Comparison of ENCODE assay signal across 14 mouse cellular contexts in genomic region chr17:26705463-26706359, GRCm38 (mm10). TPM values are rescaled to one million over a fixed set of nuclear protein-coding genes. Genes with fewer than 3 reads are reported as not detected.
DNase-seq lines count a peak whose midpoint lies in the region; ATAC-seq and TF ChIP-seq lines count a peak whose summit lies in the region.
"Had no signal": no experiment of that assay in that cellular context is flagged by ENCODE, and none has a peak within 500 bp of the region (broad histone marks: within the 10 kb centered on the region; RNA-seq: fewer than 3 reads in every experiment).

No protein-coding gene starts in this region.

- H3K27ac ChIP-seq in heart, embryonic 13.5 days (replicated peaks), result peak overlapping the region; percentile 55
- no peak overlapping the region for H3K27ac ChIP-seq in midbrain, postnatal 0 days (ENCODE audit: low read depth, low read length)
- no peak overlapping the region for H3K27ac ChIP-seq in midbrain, embryonic 16.5 days (ENCODE audit: low read length)
- H3K27ac ChIP-seq in neural tube, embryonic 15.5 days (replicated peaks), result peak overlapping the region; percentile 56
- H3K27ac ChIP-seq: forebrain, embryonic 12.5 days had no signal

- TF ChIP-seq CTCF in midbrain, postnatal 0 days (IDR thresholded peaks at IDR 0.05), result no peak

- 49% methylated on average over 11 of the region's 11 CpGs for WGBS in heart, embryonic 13.5 days
- 72% methylated on average over 11 of the region's 11 CpGs for WGBS in midbrain, postnatal 0 days
- WGBS in midbrain, embryonic 16.5 days, result 80% methylated on average over 11 of the region's 11 CpGs
- 74% methylated on average over 11 of the region's 11 CpGs for WGBS in neural tube, embryonic 15.5 days

- H3K4me2 ChIP-seq in heart, embryonic 13.5 days, result no peak overlapping the region
- H3K4me2 ChIP-seq in midbrain, postnatal 0 days (ENCODE audit: low read depth, low read length, poor library complexity, severe bottlenecking), result no peak overlapping the region
- H3K4me2 ChIP-seq in midbrain, embryonic 16.5 days (ENCODE audit: low read length), result no peak overlapping the region
- H3K4me2 ChIP-seq in neural tube, embryonic 15.5 days, result no peak overlapping the region
- H3K4me2 ChIP-seq: forebrain, embryonic 12.5 days had no signal

- no peak for ATAC-seq in heart, embryonic 13.5 days (ENCODE audit: extremely low read depth, insufficient number of reproducible peaks, low FRiP score, low TSS enrichment)
- no peak for ATAC-seq in midbrain, postnatal 0 days (ENCODE audit: low FRiP score)
- no peak for ATAC-seq in midbrain, embryonic 16.5 days
- ATAC-seq in neural tube, embryonic 15.5 days (ENCODE audit: low FRiP score), result no peak
- ATAC-seq: CD4-positive, CD25-positive, alpha-beta regulatory T cell, adult 4 months had no signal

- H3K4me3 ChIP-seq in heart, embryonic 13.5 days, result no peak overlapping the region
- no peak overlapping the region for H3K4me3 ChIP-seq in midbrain, postnatal 0 days (ENCODE audit: low read depth, low read length)
- H3K4me3 ChIP-seq in midbrain, embryonic 16.5 days (ENCODE audit: low read depth, low read length), result no peak overlapping the region
- no peak overlapping the region for H3K4me3 ChIP-seq in neural tube, embryonic 15.5 days (replicated peaks)
- H3K4me3 ChIP-seq: forebrain, embryonic 12.5 days had no signal

- H3K9ac ChIP-seq in heart, embryonic 13.5 days, result no peak overlapping the region
- H3K9ac ChIP-seq in midbrain, postnatal 0 days (replicated peaks; ENCODE audit: low read length, poor library complexity, severe bottlenecking), result no peak overlapping the region
- no peak overlapping the region for H3K9ac ChIP-seq in midbrain, embryonic 16.5 days (ENCODE audit: low read depth, low read length)
- no peak overlapping the region for H3K9ac ChIP-seq in neural tube, embryonic 15.5 days (replicated peaks)
- H3K9ac ChIP-seq: forebrain, embryonic 12.5 days had no signal

- peaks cover 16% of the 10 kb centered on the region for H3K36me3 ChIP-seq in heart, embryonic 13.5 days
- peaks cover 5% of the 10 kb centered on the region; the same call in 1 of the 2 replicates for H3K36me3 ChIP-seq in midbrain, postnatal 0 days (ENCODE audit: insufficient read depth, low read length)
- no peaks in the 10 kb centered on the region for H3K36me3 ChIP-seq in midbrain, embryonic 16.5 days (ENCODE audit: control insufficient read depth, insufficient read depth, low read length)
- peaks cover 12% of the 10 kb centered on the region for H3K36me3 ChIP-seq in neural tube, embryonic 15.5 days

- DNase-seq in heart, postnatal 14 days, result no peak
- peak; percentile 31 for DNase-seq in midbrain, postnatal 0 days (ENCODE audit: low spot score)
- peak; percentile 29 for DNase-seq in liver
- DNase-seq in thymus, postnatal 10 days (ENCODE audit: low spot score in 2 of 2), result no peak
- DNase-seq: cerebellum, adult 11-12 months; gastrocnemius, postnatal 10 days; kidney, adult 18-20 months; lung, adult 18-20 months; thymus, postnatal 36 days had no signal

- intact Hi-C loops in heart, postnatal 14 days (cut with DNase I), result no loop called here

- no peaks in the 10 kb centered on the region for H3K9me3 ChIP-seq in heart, embryonic 13.5 days
- H3K9me3 ChIP-seq in midbrain, postnatal 0 days (ENCODE audit: low read length), result no peaks in the 10 kb centered on the region
- H3K9me3 ChIP-seq in midbrain, embryonic 16.5 days (replicated peaks; ENCODE audit: control insufficient read depth, low read length, poor library complexity, severe bottlenecking), result no peaks in the 10 kb centered on the region
- no peaks in the 10 kb centered on the region for H3K9me3 ChIP-seq in neural tube, embryonic 15.5 days (replicated peaks)
- H3K9me3 ChIP-seq: forebrain, embryonic 12.5 days had no signal

- no peaks in the 10 kb centered on the region for H3K27me3 ChIP-seq in heart, embryonic 13.5 days (replicated peaks)
- no peaks in the 10 kb centered on the region for H3K27me3 ChIP-seq in midbrain, postnatal 0 days (ENCODE audit: insufficient read depth, low read length)
- no peaks in the 10 kb centered on the region for H3K27me3 ChIP-seq in midbrain, embryonic 16.5 days (ENCODE audit: control insufficient read depth, insufficient read depth, low read depth, low read length)
- H3K27me3 ChIP-seq in neural tube, embryonic 15.5 days (replicated peaks), result no peaks in the 10 kb centered on the region
- H3K27me3 ChIP-seq: forebrain, embryonic 12.5 days had no signal

- peaks cover 64% of the 10 kb centered on the region for H3K4me1 ChIP-seq in heart, embryonic 13.5 days
- H3K4me1 ChIP-seq in midbrain, postnatal 0 days (ENCODE audit: insufficient read depth, low read length), result no peaks in the 10 kb centered on the region
- H3K4me1 ChIP-seq in midbrain, embryonic 16.5 days (ENCODE audit: control insufficient read depth, insufficient read depth, low read length), result 0 out of 2 replicates have a peak, but pooled peaks cover 2% of the 10 kb centered on the region
- H3K4me1 ChIP-seq in neural tube, embryonic 15.5 days, result peaks cover 23% of the 10 kb centered on the region

RNA-seq across cellular contexts. Expression of gene Crebrf, which starts 9.7 kb away (rescaled TPM):
- polyA plus RNA-seq in heart, embryonic 13.5 days (2015; fragmentation: Nextera tagmentation; extraction: Ambion mirVana), result 9.4 and 10.2 TPM in 2 replicates
- total RNA-seq in heart, postnatal 14 days (2021), result 10 to 100 TPM; 44.5 to 49.6 TPM
- 18.5 and 28.0 TPM in 2 replicates for total RNA-seq in midbrain, postnatal 0 days (2014; rRNA removed)
- 10.2 and 11.5 TPM in 2 replicates for polyA plus RNA-seq in midbrain, postnatal 0 days (2015; fragmentation: Nextera tagmentation; extraction: Ambion mirVana)
- 9.7 and 11.0 TPM in 2 replicates for polyA plus RNA-seq in midbrain, embryonic 16.5 days (2015; fragmentation: Nextera tagmentation; extraction: Ambion mirVana)
- 10.4 and 11.4 TPM in 2 replicates for polyA plus RNA-seq in neural tube, embryonic 15.5 days (2015; fragmentation: Nextera tagmentation; extraction: Ambion mirVana)

RNA-seq across cellular contexts. Expression of gene Atp6v0e, which starts 42.7 kb away (rescaled TPM):
- 187 and 228 TPM in 2 replicates for polyA plus RNA-seq in heart, embryonic 13.5 days (2015; fragmentation: Nextera tagmentation; extraction: Ambion mirVana)
- 10 to 100 TPM; 68.1 to 71.3 TPM for total RNA-seq in heart, postnatal 14 days (2021)
- total RNA-seq in midbrain, postnatal 0 days (2014; rRNA removed), result 45.0 and 85.3 TPM in 2 replicates
- polyA plus RNA-seq in midbrain, postnatal 0 days (2015; fragmentation: Nextera tagmentation; extraction: Ambion mirVana), result 80.6 and 86.8 TPM in 2 replicates
- 77.2 and 83.0 TPM in 2 replicates for polyA plus RNA-seq in midbrain, embryonic 16.5 days (2015; fragmentation: Nextera tagmentation; extraction: Ambion mirVana)
- polyA plus RNA-seq in neural tube, embryonic 15.5 days (2015; fragmentation: Nextera tagmentation; extraction: Ambion mirVana), result 85.8 and 114 TPM in 2 replicates

Comparison
In these comparisons a context has a peak if more than half of its experiments do, and no peak if none do; other contexts are left out.
1. H3K27ac ChIP-seq: peak in heart, embryonic 13.5 days (single experiment) and neural tube, embryonic 15.5 days (single experiment); none in midbrain, postnatal 0 days (single experiment) and midbrain, embryonic 16.5 days (single experiment).
2. DNase-seq: peak in midbrain, postnatal 0 days (single experiment) and liver (single experiment); none in heart, postnatal 14 days (0 of 2) and thymus, postnatal 10 days (0 of 2).